Mouse (Mus musculus) heart, postnatal 25 days (tissue): Measurements from ENCODE around the gene Sez6l. TPM values are rescaled to one million over a fixed set of nuclear protein-coding genes. Genes with fewer than 3 reads are reported as not detected.

ENCODE experiments used
- DNase-seq: peaks from one replicate; pipeline ENCODE4 v3.0.0; 2022; ENCODE audit warnings: low spot score
- intact Hi-C: fragments of 180-260 bp; cut with DNase I; formaldehyde crosslinking; loops from one replicate; pipeline ENCODE4 v1.15.1; 2025
- total RNA-seq, 2 experiments: library from RNA; stranded (reverse); gene quantifications; 2 replicates each; pipeline ENCODE4 v1.2.3; 2021

Gene Sez6l
- total RNA-seq = under 1 TPM; 0.16 to 0.20 TPM

GRCm38 (mm10) chr5:112576993-112577670 is at the start of gene Sez6l:
Sez6l (minus strand) TSS chr5:112577185.
- intact Hi-C loops = no loop called here
- DNase-seq = no peak

- intact Hi-C loops = no loop called here
- DNase-seq = no peak
These were observed 48.7 kb upstream of the Sez6l start for GRCm38 (mm10) chr5:112625555-112626160.

- intact Hi-C loops = no loop called here
- DNase-seq = no peak
These were observed 46.0 kb upstream of the Sez6l start for GRCm38 (mm10) chr5:112622946-112623345.

- intact Hi-C loops = no loop called here
- DNase-seq = no peak
These were observed 43.3 kb upstream of the Sez6l start for GRCm38 (mm10) chr5:112620256-112620655.

- intact Hi-C loops = no loop called here
- DNase-seq = no peak
These were observed 42.4 kb upstream of the Sez6l start for GRCm38 (mm10) chr5:112619344-112619743.

- intact Hi-C loops = no loop called here
- DNase-seq = no peak
These were observed 40.7 kb upstream of the Sez6l start for GRCm38 (mm10) chr5:112617602-112618247.

- intact Hi-C loops = no loop called here
- no peak for DNase-seq
These were observed 39.1 kb upstream of the Sez6l start for GRCm38 (mm10) chr5:112615946-112616617.

- DNase-seq = no peak
- intact Hi-C loops = no loop called here
These were observed 31.0 kb upstream of the Sez6l start for GRCm38 (mm10) chr5:112607867-112608516.

- intact Hi-C loops = no loop called here
- DNase-seq = no peak
These were observed 30.1 kb upstream of the Sez6l start for GRCm38 (mm10) chr5:112607119-112607518.

GRCm38 (mm10) chr5:112605371-112605770 is 28.4 kb upstream of the Sez6l start:
- no peak for DNase-seq
- intact Hi-C loops = no loop called here

GRCm38 (mm10) chr5:112604251-112604650 is 27.3 kb upstream of the Sez6l start:
- intact Hi-C loops = no loop called here
- DNase-seq = no peak

GRCm38 (mm10) chr5:112603594-112603993 is 26.6 kb upstream of the Sez6l start:
- intact Hi-C loops = no loop called here
- no peak for DNase-seq

- DNase-seq = no peak
- intact Hi-C loops = no loop called here
These were observed 23.4 kb upstream of the Sez6l start for GRCm38 (mm10) chr5:112600309-112600939.

- DNase-seq = no peak
- intact Hi-C loops = no loop called here
These were observed 22.7 kb upstream of the Sez6l start for GRCm38 (mm10) chr5:112599538-112600308.

GRCm38 (mm10) chr5:112597876-112598275 is 20.9 kb upstream of the Sez6l start:
- DNase-seq = no peak
- intact Hi-C loops = no loop called here

- intact Hi-C loops = no loop called here
- no peak for DNase-seq
These were observed 20.3 kb upstream of the Sez6l start for GRCm38 (mm10) chr5:112597307-112597706.

- intact Hi-C loops = no loop called here
- no peak for DNase-seq
These were observed 19.7 kb upstream of the Sez6l start for GRCm38 (mm10) chr5:112596729-112597128.

GRCm38 (mm10) chr5:112595701-112596632 is 19.0 kb upstream of the Sez6l start:
- DNase-seq = no peak
- intact Hi-C loops = no loop called here
